Mouse (Mus musculus) lung, postnatal 0 days (tissue): ENCODE results near the gene Cnst.

ENCODE experiments used
- CTCF ChIP-seq: IDR thresholded peaks from 2 replicates; pipeline ENCODE4 v1.5.1; 2016; ENCODE audit warnings: antibody characterized with exemption, mild to moderate bottlenecking
- EP300 ChIP-seq: IDR thresholded peaks from 2 replicates; pipeline ENCODE4 v1.6.1; 2016; ENCODE audit warnings: antibody characterized with exemption, mild to moderate bottlenecking, control low read depth

DNA sequence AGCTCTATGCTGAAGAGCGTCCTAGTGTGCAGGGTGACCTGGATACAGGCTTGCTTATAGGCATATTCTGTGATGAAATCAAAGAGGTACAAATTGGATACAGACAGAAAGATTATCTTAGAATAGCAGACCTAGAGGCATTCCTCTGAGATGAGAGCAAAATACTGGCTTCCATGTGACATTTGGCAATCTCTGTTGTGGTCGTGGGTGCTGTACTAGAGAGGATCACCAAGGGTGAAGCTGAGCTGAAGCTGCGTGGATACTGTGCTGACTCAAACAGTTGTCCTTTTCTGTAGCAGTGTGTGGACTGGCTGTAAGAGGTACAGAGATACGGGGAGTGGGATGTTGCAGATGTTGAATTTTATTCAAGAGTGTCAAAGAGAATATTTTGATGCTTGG is 7.8 kb downstream of the Cnst start:
- TF ChIP-seq CTCF (no peak), EP300 (no peak)
